In genomic region chr9:35467264-35467817, GRCm38 (mm10) we compare ENCODE assay signal across 15 mouse cellular contexts. TPM values are rescaled to one million over a fixed set of nuclear protein-coding genes. Genes with fewer than 3 reads are reported as not detected.
DNase-seq lines count a peak whose midpoint lies in the region; ATAC-seq and TF ChIP-seq lines count a peak whose summit lies in the region.
"Had no signal": no experiment of that assay in that cellular context is flagged by ENCODE, and none has a peak within 500 bp of the region (broad histone marks: within the 10 kb centered on the region; RNA-seq: fewer than 3 reads in every experiment).

No protein-coding gene starts in this region.

- H3K9me3 ChIP-seq in heart, embryonic 12.5 days (replicated peaks): no peaks in the 10 kb centered on the region
- no peaks in the 10 kb centered on the region for H3K9me3 ChIP-seq in kidney, embryonic 16.5 days (ENCODE audit: low read length)
- H3K9me3 ChIP-seq: midbrain, embryonic 12.5 days had no signal

- no peak for DNase-seq in heart, adult 8-10 months (ENCODE audit: low spot score)
- peak; percentile 66 for DNase-seq in NIH3T3 (ENCODE audit: low read depth)
- no peak for DNase-seq in thymus, postnatal 25 days
- no peak for DNase-seq in thymus, adult 2 months
- no peak for DNase-seq in gastrocnemius, postnatal 36 days
- DNase-seq: cerebellum, postnatal 10 days; layer of hippocampus, adult 9-11 months; liver had no signal

- no peak overlapping the region; the same call in 1 of the 2 replicates for H3K27ac ChIP-seq in heart, embryonic 12.5 days (ENCODE audit: poor library complexity, severe bottlenecking)
- H3K27ac ChIP-seq in kidney, embryonic 16.5 days (ENCODE audit: low read length): peak overlapping the region; percentile 55; the same call in 1 of the 2 replicates
- no peak overlapping the region for H3K27ac ChIP-seq in thymus, adult 2 months (ENCODE audit: control insufficient read depth, insufficient read depth, low read length)
- H3K27ac ChIP-seq: midbrain, embryonic 12.5 days had no signal

- no peak for TF ChIP-seq CTCF in thymus, adult 2 months (IDR thresholded peaks at IDR 0.05; ENCODE audit: borderline replicate concordance, control insufficient read depth, extremely low read depth, insufficient read depth, low read length, poor library complexity)

- no peak overlapping the region for H3K4me2 ChIP-seq in heart, embryonic 12.5 days
- H3K4me2 ChIP-seq in kidney, embryonic 16.5 days (replicated peaks; ENCODE audit: low read depth, low read length): no peak overlapping the region
- H3K4me2 ChIP-seq in myocyte (ENCODE audit: low read depth): peak overlapping the region; percentile 75
- H3K4me2 ChIP-seq: midbrain, embryonic 12.5 days had no signal

- H3K36me3 ChIP-seq in heart, embryonic 12.5 days: peaks cover 30% of the 10 kb centered on the region
- peaks cover 15% of the 10 kb centered on the region; the same call in 1 of the 2 replicates for H3K36me3 ChIP-seq in kidney, embryonic 16.5 days (ENCODE audit: insufficient read depth, low read length)
- H3K36me3 ChIP-seq in myocyte (ENCODE audit: control insufficient read depth, insufficient read depth): peaks cover 41% of the 10 kb centered on the region
- peaks cover 5% of the 10 kb centered on the region for H3K36me3 ChIP-seq in thymus, adult 2 months (ENCODE audit: control insufficient read depth, insufficient read depth, low read length)

- H3K79me2 ChIP-seq in myocyte (ENCODE audit: control insufficient read depth, insufficient read depth): peaks cover 71% of the 10 kb centered on the region

- no peak overlapping the region for H3K4me3 ChIP-seq in heart, embryonic 12.5 days
- H3K4me3 ChIP-seq in kidney, embryonic 16.5 days (ENCODE audit: low read length): no peak overlapping the region
- H3K4me3 ChIP-seq in myocyte: no peak overlapping the region
- H3K4me3 ChIP-seq in thymus, adult 2 months (ENCODE audit: control insufficient read depth, insufficient read depth, low read length): no peak overlapping the region
- H3K4me3 ChIP-seq: midbrain, embryonic 12.5 days had no signal

- WGBS in heart, embryonic 12.5 days: 45% methylated on average over 8 of the region's 8 CpGs
- WGBS in kidney, embryonic 16.5 days: 19% methylated on average over 8 of the region's 8 CpGs
- WGBS in thymus, adult 2 months: 67% methylated on average over 8 of the region's 8 CpGs

- H3K4me1 ChIP-seq in heart, embryonic 12.5 days (replicated peaks): peaks cover 7% of the 10 kb centered on the region; the same call in 1 of the 2 replicates
- H3K4me1 ChIP-seq in kidney, embryonic 16.5 days (ENCODE audit: insufficient read depth, low read length): peaks cover 10% of the 10 kb centered on the region; the same call in 1 of the 2 replicates
- H3K4me1 ChIP-seq in thymus, adult 2 months (replicated peaks; ENCODE audit: control insufficient read depth, insufficient read depth, low read length): no peaks in the 10 kb centered on the region
- H3K4me1 ChIP-seq: midbrain, embryonic 12.5 days had no signal

- no peaks in the 10 kb centered on the region for H3K27me3 ChIP-seq in heart, embryonic 12.5 days (replicated peaks)
- no peaks in the 10 kb centered on the region for H3K27me3 ChIP-seq in kidney, embryonic 16.5 days (ENCODE audit: insufficient read depth, low read length)
- H3K27me3 ChIP-seq in myocyte (ENCODE audit: control insufficient read depth, insufficient read depth, insufficient read length): no peaks in the 10 kb centered on the region
- no peaks in the 10 kb centered on the region for H3K27me3 ChIP-seq in thymus, adult 2 months (ENCODE audit: control insufficient read depth, insufficient read depth, low read length)
- H3K27me3 ChIP-seq: midbrain, embryonic 12.5 days had no signal

- H3ac ChIP-seq in myocyte (ENCODE audit: control insufficient read depth, insufficient read length): no peak overlapping the region

- TF ChIP-seq POLR2A in myocyte (IDR thresholded peaks at IDR 0.05; ENCODE audit: insufficient read length, low read depth): no peak
- no peak for TF ChIP-seq POLR2A in thymus, adult 2 months (IDR thresholded peaks at IDR 0.05; ENCODE audit: control insufficient read depth, extremely low read depth, insufficient read depth, low read length, poor library complexity)

- ATAC-seq in heart, embryonic 12.5 days (ENCODE audit: insufficient number of reproducible peaks, low FRiP score): peak; percentile 53; the same call in 1 of the 2 replicates
- peak; percentile 93 for ATAC-seq in kidney, embryonic 16.5 days (ENCODE audit: low FRiP score, low TSS enrichment)
- ATAC-seq: forebrain, embryonic 14.5 days had no signal

- intact Hi-C loops in gastrocnemius, postnatal 36 days (cut with DNase I): no loop called here

- no peak overlapping the region for H3K9ac ChIP-seq in heart, embryonic 12.5 days
- H3K9ac ChIP-seq in kidney, embryonic 16.5 days (replicated peaks; ENCODE audit: low read length): 0 out of 2 replicates have a peak overlapping the region, but pooled peaks have one; percentile 36
- H3K9ac ChIP-seq: midbrain, embryonic 12.5 days had no signal

TF ChIP-seq in myocyte, 11 proteins besides CTCF, POLR2A, EP300 and RAD21:
- TF ChIP-seq E2F4 (IDR thresholded peaks at IDR 0.05; ENCODE audit: insufficient read depth) (no peak), CEBPB (IDR thresholded peaks at IDR 0.05; ENCODE audit: insufficient read depth, poor library complexity, severe bottlenecking) (no peak), TCF12 (IDR thresholded peaks at IDR 0.05; ENCODE audit: insufficient read depth, poor library complexity, severe bottlenecking) (no peak), USF1 (IDR thresholded peaks at IDR 0.05; ENCODE audit: low read depth) (no peak), REST (IDR thresholded peaks at IDR 0.05; ENCODE audit: insufficient read depth, insufficient read length) (no peak), MYOG (IDR thresholded peaks at IDR 0.05; ENCODE audit: control insufficient read depth in 1 of 3, insufficient read depth in 1 of 3, insufficient read length in 2 of 3, low read depth in 2 of 3) (peak in 1 of 3 experiments; percentile 13), MAX (IDR thresholded peaks at IDR 0.05; ENCODE audit: low read depth) (no peak), POLR2AphosphoS2 (IDR thresholded peaks at IDR 0.05; ENCODE audit: insufficient read length, low read depth) (no peak), MYOD1 (IDR thresholded peaks at IDR 0.05; ENCODE audit: control insufficient read depth in 1 of 3, insufficient read length in 2 of 3, low read depth in 2 of 3) (peak in 1 of 3 experiments; percentile 21), SRF (IDR thresholded peaks at IDR 0.05; ENCODE audit: control insufficient read depth, insufficient read length, low read depth) (no peak), TCF3 (IDR thresholded peaks at IDR 0.05; ENCODE audit: insufficient read length, low read depth) (no peak)

RNA-seq across cellular contexts. Expression of gene Cdon, which starts 46.4 kb away (rescaled TPM):
- 7.0 and 8.2 TPM in 2 replicates for polyA plus RNA-seq in heart, embryonic 12.5 days (2016; fragmentation: Nextera tagmentation; extraction: Ambion mirVana)
- 10 to 100 TPM in 2 of 4 experiments, 1 to 10 TPM in 2; 8.3 to 11.3 (median 10.3) TPM for total RNA-seq in heart, adult 8-10 months (2022)
- 3.8 and 4.2 TPM in 2 replicates for polyA plus RNA-seq in kidney, embryonic 16.5 days (2015; fragmentation: Nextera tagmentation; extraction: Ambion mirVana)
- polyA plus RNA-seq in myocyte (2012; fragmentation: generic; extraction: Trizol): 49.9 TPM
- 8.7 and 8.8 TPM in 2 replicates for polyA plus RNA-seq in thymus, adult 2 months (2012; rRNA removed)
- 10 to 100 TPM; 12.8 to 14.0 TPM for total RNA-seq in gastrocnemius, postnatal 36 days (2021)

RNA-seq across cellular contexts. Expression of gene Gm1113, which starts 50.7 kb away (rescaled TPM):
- not detected in 2 replicates for polyA plus RNA-seq in heart, embryonic 12.5 days (2016; fragmentation: Nextera tagmentation; extraction: Ambion mirVana)
- total RNA-seq in heart, adult 8-10 months (2022): not detected
- polyA plus RNA-seq in kidney, embryonic 16.5 days (2015; fragmentation: Nextera tagmentation; extraction: Ambion mirVana): not detected in 2 replicates
- polyA plus RNA-seq in myocyte (2012; fragmentation: generic; extraction: Trizol): not detected
- polyA plus RNA-seq in thymus, adult 2 months (2012; rRNA removed): not detected in 2 replicates
- not detected for total RNA-seq in gastrocnemius, postnatal 36 days (2021)
- total RNA-seq: ES-E14 had no signal
- polyA plus RNA-seq: forebrain, embryonic 14.5 days; heart, embryonic 16.5 days; midbrain, embryonic 12.5 days had no signal
